In the genomic region with DNA sequence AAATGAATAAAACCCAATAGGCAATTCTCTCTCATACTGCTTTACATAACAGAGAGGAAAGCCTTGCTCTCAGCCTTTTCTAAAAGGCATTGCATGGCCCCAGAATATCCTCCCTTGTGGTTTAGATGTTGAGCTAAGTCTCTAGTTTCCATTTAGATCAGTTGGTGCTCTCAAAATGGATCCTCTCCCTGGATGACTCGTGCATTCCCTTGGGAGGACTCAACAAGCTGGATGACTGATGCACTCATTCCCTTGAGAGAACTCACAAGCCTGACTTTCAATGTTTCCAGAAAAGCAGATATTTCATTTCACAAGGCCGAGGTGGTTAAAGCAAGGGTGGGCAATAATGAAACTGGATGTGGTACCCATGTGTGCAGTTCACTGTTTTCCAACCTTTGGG, we compare ENCODE assay signal across 36 mouse cellular contexts. TPM values are rescaled to one million over a fixed set of nuclear protein-coding genes. Genes with fewer than 3 reads are reported as not detected.
A peak's percentile ranks its signal among the peaks of the same experiment; 100 is the strongest.
DNase-seq lines count a peak whose midpoint lies in the region; ATAC-seq and TF ChIP-seq lines count a peak whose summit lies in the region.
"Had no signal": no experiment of that assay in that cellular context is flagged by ENCODE, and none has a peak within 500 bp of the region (broad histone marks: within the 10 kb centered on the region; RNA-seq: fewer than 3 reads in every experiment).

No protein-coding gene starts in this region.

- H3K27me3 ChIP-seq in heart, embryonic 10.5 days (ENCODE audit: insufficient read depth, poor library complexity, severe bottlenecking): no peaks in the 10 kb centered on the region
- no peaks in the 10 kb centered on the region for H3K27me3 ChIP-seq in heart, adult 2 months (ENCODE audit: control insufficient read depth, insufficient read depth, low read length)
- no peaks in the 10 kb centered on the region for H3K27me3 ChIP-seq in CH12.LX (replicated peaks)
- no peaks in the 10 kb centered on the region for H3K27me3 ChIP-seq in myocyte (ENCODE audit: control insufficient read depth, insufficient read depth, insufficient read length)
- no peaks in the 10 kb centered on the region for H3K27me3 ChIP-seq in forebrain, postnatal 0 days (ENCODE audit: insufficient read depth, low read length)
- H3K27me3 ChIP-seq: embryonic facial prominence, embryonic 13.5 days; forebrain, embryonic 12.5 days; forebrain, embryonic 15.5 days; hindbrain, embryonic 12.5 days; hindbrain, embryonic 15.5 days had no signal

- no peak for TF ChIP-seq POLR2A in heart, adult 2 months (IDR thresholded peaks at IDR 0.05; ENCODE audit: insufficient read depth, low read depth, low read length)
- TF ChIP-seq POLR2A in CH12.LX (IDR thresholded peaks at IDR 0.05; ENCODE audit: low read depth, low read length) (no peak), myocyte (IDR thresholded peaks at IDR 0.05; ENCODE audit: insufficient read length, low read depth) (no peak)

- ATAC-seq in CD4-positive, CD25-positive, alpha-beta regulatory T cell, adult 4 months: no peak
- no peak for ATAC-seq in megakaryocyte, adult 5-6 weeks (ENCODE audit: poor library complexity, severe bottlenecking)
- no peak for ATAC-seq in forebrain, postnatal 0 days
- ATAC-seq: forebrain, embryonic 15.5 days; intestine, postnatal 0 days had no signal

- dilution Hi-C loops in CH12.LX (cut with MboI; ENCODE audit: extremely low pct_ligation_motif_present, extremely low pct_unique_long_range_greater_than_20kb, low sequenced_read_pairs): no loop called here

- H3K9ac ChIP-seq in heart, adult 2 months (ENCODE audit: low read depth, low read length): no peak overlapping the region
- H3K9ac ChIP-seq in CH12.LX (ENCODE audit: insufficient read depth, low read depth): no peak overlapping the region
- no peak overlapping the region for H3K9ac ChIP-seq in forebrain, postnatal 0 days
- H3K9ac ChIP-seq: embryonic facial prominence, embryonic 13.5 days; forebrain, embryonic 12.5 days; forebrain, embryonic 15.5 days; heart, embryonic 13.5 days; hindbrain, embryonic 12.5 days; hindbrain, embryonic 15.5 days had no signal

- DNase-seq in heart, embryonic 10.5 days (ENCODE audit: low spot score): peak; percentile 24
- DNase-seq in heart, adult 2 months: no peak
- DNase-seq in CH12.LX (ENCODE audit: extremely low read depth) (peak; percentile 93), NIH3T3 (ENCODE audit: low read depth) (peak; percentile 75)
- DNase-seq in forebrain, postnatal 0 days: no peak
- DNase-seq: adrenal gland, adult 8-10 months; adrenal gland, postnatal 36 days; cerebellum, adult 11 months; cerebellum, adult 2 months; cerebellum, adult 9-11 months; cerebellum, postnatal 36 days; embryo, embryonic 11 days; gastrocnemius, postnatal 10 days; gastrocnemius, postnatal 36 days; kidney, adult 2 months had no signal

- H3K4me1 ChIP-seq in heart, embryonic 10.5 days: 0 out of 2 replicates have a peak, but pooled peaks cover 4% of the 10 kb centered on the region
- no peaks in the 10 kb centered on the region for H3K4me1 ChIP-seq in heart, adult 2 months (ENCODE audit: control insufficient read depth, insufficient read depth, low read length)
- H3K4me1 ChIP-seq in CH12.LX (ENCODE audit: control insufficient read depth in 1 of 2, insufficient read depth in 2 of 2): peaks cover 9 to 24% of the 10 kb centered on the region in 2 experiments
- no peaks in the 10 kb centered on the region for H3K4me1 ChIP-seq in forebrain, postnatal 0 days (ENCODE audit: insufficient read depth)
- H3K4me1 ChIP-seq: embryonic facial prominence, embryonic 10.5 days; embryonic facial prominence, embryonic 13.5 days; hindbrain, embryonic 12.5 days had no signal

- TF ChIP-seq RAD21 in CH12.LX (IDR thresholded peaks at IDR 0.05; ENCODE audit: low read depth, low read length): no peak

- H3K4me3 ChIP-seq in heart, embryonic 10.5 days: no peak overlapping the region
- H3K4me3 ChIP-seq in heart, adult 2 months: no peak overlapping the region
- H3K4me3 ChIP-seq in CH12.LX (replicated peaks in 1 of 3; ENCODE audit: low read depth in 2 of 3, low read length in 2 of 3, poor library complexity in 1 of 3): no peak overlapping the region
- no peak overlapping the region for H3K4me3 ChIP-seq in myocyte
- H3K4me3 ChIP-seq in forebrain, postnatal 0 days (ENCODE audit: low read depth, low read length): no peak overlapping the region
- H3K4me3 ChIP-seq: embryonic facial prominence, embryonic 10.5 days; embryonic facial prominence, embryonic 13.5 days; erythroblast, embryonic 14.5 days; forebrain, embryonic 12.5 days; forebrain, embryonic 15.5 days; heart, embryonic 13.5 days; hindbrain, embryonic 12.5 days; hindbrain, embryonic 15.5 days had no signal

- WGBS in heart, embryonic 10.5 days: 65% methylated on average over 2 of the region's 2 CpGs
- 65% methylated on average over 2 of the region's 2 CpGs for WGBS in heart, adult 2 months
- WGBS in forebrain, postnatal 0 days: 79% methylated on average over 2 of the region's 2 CpGs

- no peaks in the 10 kb centered on the region for H3K79me2 ChIP-seq in heart, adult 2 months (replicated peaks; ENCODE audit: control insufficient read depth, insufficient read depth, low read length)
- no peaks in the 10 kb centered on the region for H3K79me2 ChIP-seq in CH12.LX (replicated peaks; ENCODE audit: control insufficient read depth, extremely low read depth, insufficient read depth, poor library complexity, severe bottlenecking)
- no peaks in the 10 kb centered on the region for H3K79me2 ChIP-seq in myocyte (ENCODE audit: control insufficient read depth, insufficient read depth)

- no peak overlapping the region for H3K27ac ChIP-seq in heart, embryonic 10.5 days
- H3K27ac ChIP-seq in heart, adult 2 months: no peak overlapping the region
- H3K27ac ChIP-seq in CH12.LX (ENCODE audit: insufficient read depth, low read depth): no peak overlapping the region
- no peak overlapping the region for H3K27ac ChIP-seq in forebrain, postnatal 0 days (ENCODE audit: low read depth, low read length)
- H3K27ac ChIP-seq: embryonic facial prominence, embryonic 10.5 days; embryonic facial prominence, embryonic 13.5 days; forebrain, embryonic 12.5 days; forebrain, embryonic 15.5 days; heart, embryonic 13.5 days; hindbrain, embryonic 12.5 days; hindbrain, embryonic 15.5 days had no signal

- H3ac ChIP-seq in myocyte (ENCODE audit: control insufficient read depth, insufficient read length): no peak overlapping the region

- no peak for TF ChIP-seq CTCF in heart, adult 2 months (IDR thresholded peaks at IDR 0.05)
- no peak for TF ChIP-seq CTCF in CH12.LX (conservative IDR thresholded peaks at IDR 0.05 in 1 of 2, IDR thresholded peaks at IDR 0.05 in 1 of 2; ENCODE audit: low read depth in 2 of 2, low read length in 2 of 2)
- TF ChIP-seq CTCF in forebrain, postnatal 0 days (IDR thresholded peaks at IDR 0.05; ENCODE audit: low read depth): no peak

- TF ChIP-seq EP300 in heart, adult 2 months (IDR thresholded peaks at IDR 0.05; ENCODE audit: insufficient read depth, low read depth, low read length): no peak
- TF ChIP-seq EP300 in CH12.LX (IDR thresholded peaks at IDR 0.05; ENCODE audit: low read length): peak; percentile 87

- intact Hi-C loops in heart, adult 2 months (cut with DNase I): no loop called here

- H3K9me3 ChIP-seq in heart, embryonic 10.5 days: no peaks in the 10 kb centered on the region
- no peaks in the 10 kb centered on the region for H3K9me3 ChIP-seq in CH12.LX (replicated peaks; ENCODE audit: low read length)
- no peaks in the 10 kb centered on the region for H3K9me3 ChIP-seq in forebrain, postnatal 0 days (ENCODE audit: low read length)
- H3K9me3 ChIP-seq: embryonic facial prominence, embryonic 10.5 days; embryonic facial prominence, embryonic 13.5 days; forebrain, embryonic 12.5 days; forebrain, embryonic 15.5 days; heart, embryonic 13.5 days; hindbrain, embryonic 12.5 days; hindbrain, embryonic 15.5 days had no signal

- H3K36me3 ChIP-seq in heart, embryonic 10.5 days: no peaks in the 10 kb centered on the region
- no peaks in the 10 kb centered on the region for H3K36me3 ChIP-seq in heart, adult 2 months (ENCODE audit: control insufficient read depth, insufficient read depth, low read length)
- no peaks in the 10 kb centered on the region for H3K36me3 ChIP-seq in CH12.LX (replicated peaks in 1 of 2; ENCODE audit: control insufficient read depth in 1 of 2, insufficient read depth in 1 of 2, low read length in 1 of 2)
- no peaks in the 10 kb centered on the region for H3K36me3 ChIP-seq in myocyte (ENCODE audit: control insufficient read depth, insufficient read depth)
- no peaks in the 10 kb centered on the region for H3K36me3 ChIP-seq in forebrain, postnatal 0 days (ENCODE audit: insufficient read depth)
- H3K36me3 ChIP-seq: embryonic facial prominence, embryonic 10.5 days; embryonic facial prominence, embryonic 13.5 days; forebrain, embryonic 12.5 days; forebrain, embryonic 15.5 days; heart, embryonic 13.5 days; hindbrain, embryonic 12.5 days; hindbrain, embryonic 15.5 days had no signal

- in situ Hi-C loops in CH12.LX (cut with MboI; ENCODE audit: low pct_ligation_motif_present, low pct_unique_long_range_greater_than_20kb, low sequenced_read_pairs): loop anchor here (25.0 kb wide), 1 partner anchor 341 kb away; no protein-coding TSS in a partner anchor

- H3K4me2 ChIP-seq in CH12.LX (ENCODE audit: insufficient read depth, low read depth, poor library complexity, severe bottlenecking): peak overlapping the region; percentile 25
- H3K4me2 ChIP-seq in myocyte (ENCODE audit: low read depth): peak overlapping the region; percentile 28
- no peak overlapping the region for H3K4me2 ChIP-seq in forebrain, postnatal 0 days (ENCODE audit: low read depth)
- H3K4me2 ChIP-seq: embryonic facial prominence, embryonic 13.5 days; forebrain, embryonic 12.5 days; forebrain, embryonic 15.5 days; heart, embryonic 13.5 days; hindbrain, embryonic 12.5 days; hindbrain, embryonic 15.5 days had no signal

RNA-seq across cellular contexts. Expression of a gene that starts 28.1 kb away (rescaled TPM):
- not detected in 2 replicates for polyA plus RNA-seq in heart, embryonic 10.5 days (2016; fragmentation: Nextera tagmentation; extraction: Ambion mirVana)
- not detected for total RNA-seq in heart, adult 2 months (2021)
- polyA plus RNA-seq in heart, adult 2 months (2012; rRNA removed): not detected in 2 replicates
- total RNA-seq in CH12.LX (2012; rRNA removed) (not detected in 2 replicates), CH12.LX (2014; rRNA removed) (0.23 TPM in 1 of 2 replicates, not detected in the other)
- polyA plus RNA-seq in CH12.LX (2012; ENCODE audit: insufficient read length, low read depth) (not detected in 2 replicates), myocyte (2012; fragmentation: generic; extraction: Trizol) (not detected)
- polyA plus RNA-seq in CD4-positive, CD25-positive, alpha-beta regulatory T cell, adult 4 months (2017; shearing (Covaris generic)): not detected
- total RNA-seq in megakaryocyte, adult 5-6 weeks (2015): not detected in 2 replicates
- not detected in 2 replicates for total RNA-seq in megakaryocyte, adult 5-6 weeks (2017)
- not detected in 2 replicates for total RNA-seq in forebrain, postnatal 0 days (2014; rRNA removed)
- 0.08 TPM in 1 of 2 replicates, not detected in the other for polyA plus RNA-seq in forebrain, postnatal 0 days (2015; fragmentation: Nextera tagmentation; extraction: Ambion mirVana)
- total RNA-seq: adrenal gland, adult 8-10 months; adrenal gland, postnatal 36 days; ES-E14; gastrocnemius, adult 18-20 months; gastrocnemius, postnatal 10 days; gastrocnemius, postnatal 36 days; granulocyte monocyte progenitor cell, adult 5-6 weeks; heart, postnatal 25 days; hematopoietic stem cell, adult 5-6 weeks had no signal
- polyA plus RNA-seq: cerebellum, adult 2 months; cortical plate, adult 2 months; embryonic facial prominence, embryonic 10.5 days; embryonic facial prominence, embryonic 13.5 days; erythroblast, embryonic 14.5 days; forebrain, embryonic 12.5 days; forebrain, embryonic 15.5 days; heart, embryonic 16.5 days; hindbrain, embryonic 12.5 days; hindbrain, embryonic 15.5 days; intestine, embryonic 14.5 days; intestine, postnatal 0 days; kidney, embryonic 14.5 days had no signal

RNA-seq across cellular contexts. Expression of a gene that starts 42.3 kb away (rescaled TPM):
- polyA plus RNA-seq in heart, embryonic 10.5 days (2016; fragmentation: Nextera tagmentation; extraction: Ambion mirVana): 56.8 and 67.8 TPM in 2 replicates
- 10 to 100 TPM; 40.3 to 41.3 TPM for total RNA-seq in heart, adult 2 months (2021)
- 13.8 and 30.1 TPM in 2 replicates for polyA plus RNA-seq in heart, adult 2 months (2012; rRNA removed)
- total RNA-seq in CH12.LX (2012; rRNA removed) (18.9 and 20.2 TPM in 2 replicates), CH12.LX (2014; rRNA removed) (34.1 and 45.6 TPM in 2 replicates)
- polyA plus RNA-seq in CH12.LX (2012; ENCODE audit: insufficient read length, low read depth) (24.9 and 26.7 TPM in 2 replicates), myocyte (2012; fragmentation: generic; extraction: Trizol) (13.0 TPM)
- 10 to 100 TPM; 44.1 to 58.3 TPM for polyA plus RNA-seq in CD4-positive, CD25-positive, alpha-beta regulatory T cell, adult 4 months (2017; shearing (Covaris generic))
- total RNA-seq in megakaryocyte, adult 5-6 weeks (2015): 23.0 and 28.1 TPM in 2 replicates
- total RNA-seq in megakaryocyte, adult 5-6 weeks (2017): 23.8 and 27.0 TPM in 2 replicates
- total RNA-seq in forebrain, postnatal 0 days (2014; rRNA removed): 34.3 and 42.2 TPM in 2 replicates
- 42.3 and 44.6 TPM in 2 replicates for polyA plus RNA-seq in forebrain, postnatal 0 days (2015; fragmentation: Nextera tagmentation; extraction: Ambion mirVana)

Comparison
In these comparisons a context has a peak if more than half of its experiments do, and no peak if none do; other contexts are left out.
1. DNase-seq: peak in heart, embryonic 10.5 days (single experiment), CH12.LX (single experiment) and NIH3T3 (single experiment); none in heart, adult 2 months (0 of 2) and forebrain, postnatal 0 days (single experiment).